Mouse (Mus musculus) small intestine, adult 2 months (tissue): Measurements from ENCODE around the gene Pank1.

Experiments
- CTCF ChIP-seq: fragments of 200-500 bp; IDR thresholded peaks from 2 replicates; pipeline ENCODE4 v1.5.1; 2012; ENCODE audit warnings: low read depth, mild to moderate bottlenecking, control low read depth, inconsistent platforms, low read length, moderate library complexity, mixed read lengths; ENCODE audit not compliant: insufficient replicate concordance, insufficient read length; ENCODE audit errors: extremely low read depth
- POLR2A ChIP-seq: fragments of 200-500 bp; IDR thresholded peaks from 2 replicates; pipeline ENCODE4 v1.6.1; 2012; ENCODE audit warnings: low read depth, mild to moderate bottlenecking, control low read depth, inconsistent platforms, low read length, moderate library complexity

DNA sequence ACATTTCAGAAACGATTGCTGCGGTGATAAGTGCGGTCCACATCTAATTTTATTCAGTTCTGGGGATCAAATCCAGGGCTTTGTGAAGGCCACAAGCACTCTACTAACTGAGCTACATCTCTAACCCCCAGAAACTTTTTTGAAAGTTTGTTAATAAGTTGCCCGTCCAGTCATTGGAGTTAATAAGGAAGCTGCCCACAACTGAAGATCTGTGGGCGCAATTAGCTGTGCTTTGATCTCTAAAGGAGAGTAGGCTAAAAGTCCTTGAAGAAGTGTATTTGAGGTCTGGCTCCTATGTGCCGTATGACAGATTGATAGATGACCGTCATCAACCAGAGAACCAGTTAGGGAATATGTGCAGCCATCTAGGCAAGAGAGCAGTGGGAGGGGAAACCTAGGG lies 22.0 kb upstream of the Pank1 start:
- TF ChIP-seq POLR2A (no peak), CTCF (no peak)
